Mouse (Mus musculus) stomach, embryonic 14.5 days (tissue): ENCODE data around the gene Frmd4a. TPM values are rescaled to one million over a fixed set of nuclear protein-coding genes. Genes with fewer than 3 reads are reported as not detected.
A peak's percentile ranks its signal among the peaks of the same experiment; 100 is the strongest.

Source experiments
- ATAC-seq: fragments of 200-750 bp; cut with Nextera tagmentation; 2 replicates; pipeline ENCODE4 v1.8.0; 2017; ENCODE audit warnings: low read depth, moderate TSS enrichment; ENCODE audit not compliant: insufficient number of reproducible peaks, insufficient read depth, low FRiP score
- H3K27ac ChIP-seq: fragments of 300-500 bp; sonication (generic); 2 replicates; pipeline ENCODE4 v1.5.1; 2014; ENCODE audit warnings: mild to moderate bottlenecking, low read length, moderate library complexity, mixed read lengths
- H3K27me3 ChIP-seq: fragments of 300-500 bp; sonication (generic); 2 replicates; pipeline ENCODE4 v1.6.1; 2014; ENCODE audit warnings: low read length, control low read depth, mixed read lengths; ENCODE audit not compliant: control insufficient read depth, insufficient read depth
- H3K36me3 ChIP-seq: fragments of 300-500 bp; sonication (generic); 2 replicates; pipeline ENCODE4 v1.6.1; 2014; ENCODE audit warnings: mild to moderate bottlenecking, control low read depth, low read length, moderate library complexity, mixed read lengths; ENCODE audit not compliant: control insufficient read depth, insufficient read depth
- H3K4me1 ChIP-seq: fragments of 300-500 bp; sonication (generic); 2 replicates; pipeline ENCODE4 v1.6.1; 2014; ENCODE audit warnings: low read length, control low read depth, mixed read lengths; ENCODE audit not compliant: control insufficient read depth, insufficient read depth
- H3K4me2 ChIP-seq: fragments of 300-500 bp; sonication (generic); replicated peaks from 2 replicates; pipeline ENCODE4 v1.6.1; 2014; ENCODE audit warnings: low read depth, low read length, control low read depth
- H3K4me3 ChIP-seq: fragments of 300-500 bp; sonication (generic); 2 replicates; pipeline ENCODE4 v1.5.1; 2014; ENCODE audit warnings: low read depth, low read length, control low read depth
- H3K9ac ChIP-seq: fragments of 300-500 bp; sonication (generic); replicated peaks from 2 replicates; pipeline ENCODE4 v1.6.1; 2014; ENCODE audit warnings: low read depth, mild to moderate bottlenecking, control low read depth, low read length, moderate library complexity, mixed read lengths
- H3K9me3 ChIP-seq: fragments of 300-500 bp; sonication (generic); 2 replicates; pipeline ENCODE4 v1.6.1; 2016; ENCODE audit warnings: low read depth, low read length, control low read depth; ENCODE audit not compliant: control insufficient read depth
- WGBS: fragments of 180-500 bp; shearing (Covaris S2); extraction: QIAGEN DNeasy Blood & Tissue Kit; methylation state at CpG from one replicate; pipeline ENCODE4 v1.1.7; 2014; 5-methylcytosine and 5-hydroxymethylcytosine counted together
- polyA plus RNA-seq: library from polyadenylated mRNA; unstranded; fragments of >200 nt; fragmentation: Nextera tagmentation; extraction: Ambion mirVana; gene quantifications from 2 replicates; pipeline ENCODE4 v1.2.1, GENCODE M21; 2014

Frmd4a gene
- polyA plus RNA-seq, 1 experiment from 2014 or later, result 42.4 TPM

DNA sequence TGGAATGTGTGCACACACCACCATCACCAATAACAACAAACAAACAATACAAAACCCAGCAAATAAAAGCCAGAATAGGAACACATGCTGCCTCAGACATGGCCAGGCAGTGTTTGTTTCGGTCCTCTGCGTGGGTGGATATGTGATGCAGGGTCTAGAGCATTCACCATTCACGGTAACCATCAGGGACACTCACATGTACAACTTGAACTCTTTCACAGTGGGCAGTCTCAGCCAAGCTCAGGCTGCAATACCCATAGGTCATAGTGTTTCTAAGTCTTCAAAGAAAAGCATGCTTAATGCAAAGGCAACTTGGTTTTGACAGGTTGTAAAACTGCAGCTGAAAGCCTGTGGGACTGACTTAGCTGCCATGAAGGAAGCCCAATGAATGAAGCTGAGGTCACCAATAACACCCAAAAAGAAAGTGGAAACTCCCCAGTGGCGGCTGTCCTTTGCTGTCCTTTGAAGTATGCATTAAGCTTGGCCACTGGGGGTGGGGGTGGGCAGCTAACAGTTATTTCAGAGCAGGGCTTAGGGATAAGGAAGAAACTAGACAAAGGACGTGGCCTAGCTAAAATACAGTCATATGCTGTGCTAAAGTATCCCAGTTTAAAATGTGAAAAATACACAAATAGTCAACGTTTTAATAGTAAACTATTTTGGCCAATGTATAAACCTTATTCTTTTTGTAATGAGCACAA is 602.5 kb downstream of the Frmd4a start:
- H3K4me2 ChIP-seq, result no peak overlapping the region
- H3K27ac ChIP-seq, result peak overlapping the region; percentile 89; the same call in 1 of the 2 replicates
- H3K36me3 ChIP-seq, result peaks cover 16% of the 10 kb centered on the region
- H3K4me3 ChIP-seq, result no peak overlapping the region
- ATAC-seq, result 0 out of 2 replicates have a peak, but pooled peaks have one; percentile 4
- no peak overlapping the region for H3K9ac ChIP-seq
- H3K9me3 ChIP-seq, result no peaks in the 10 kb centered on the region
- peaks cover 3% of the 10 kb centered on the region; the same call in 1 of the 2 replicates for H3K4me1 ChIP-seq
- 56% methylated on average over 6 of the region's 6 CpGs for WGBS
- H3K27me3 ChIP-seq, result no peaks in the 10 kb centered on the region

DNA sequence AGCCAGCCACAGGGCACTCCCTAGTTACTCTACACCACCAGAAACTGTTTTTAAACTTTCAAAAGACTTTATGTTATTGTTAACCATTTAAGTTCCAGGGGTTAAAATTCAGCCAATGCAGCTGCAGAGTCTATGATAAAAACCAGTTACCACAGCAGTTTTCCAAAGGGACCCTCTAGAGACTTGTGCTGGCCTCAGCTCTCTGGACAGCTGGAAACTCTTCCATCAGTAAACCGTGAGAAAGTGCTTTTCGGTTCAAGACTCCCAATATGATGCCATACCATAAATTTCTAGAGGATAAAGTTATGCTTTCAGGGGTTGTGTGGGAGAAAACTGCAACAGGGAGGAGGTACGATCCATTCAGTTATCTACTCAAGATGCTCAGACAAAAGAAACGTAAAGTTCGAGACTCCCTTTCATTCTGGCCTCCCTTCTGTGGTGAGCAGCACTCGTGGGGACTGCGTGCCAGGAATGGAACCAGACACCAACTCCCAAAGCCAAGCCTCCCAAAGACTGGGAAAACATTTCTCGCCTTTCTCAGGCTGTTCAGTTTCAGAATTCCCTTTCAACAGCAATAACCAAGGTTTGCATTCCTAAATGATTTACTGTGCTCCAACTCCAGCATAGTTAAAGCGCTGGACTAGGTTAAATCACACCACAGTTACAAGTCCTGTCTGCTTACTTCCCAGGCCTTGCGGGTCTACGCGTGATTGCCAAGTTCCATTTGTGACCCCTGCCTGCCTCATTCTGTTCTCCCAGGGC is 603.3 kb downstream of the Frmd4a start:
- 50% methylated on average over 12 of the region's 12 CpGs for WGBS
- H3K9ac ChIP-seq, result no peak overlapping the region

DNA sequence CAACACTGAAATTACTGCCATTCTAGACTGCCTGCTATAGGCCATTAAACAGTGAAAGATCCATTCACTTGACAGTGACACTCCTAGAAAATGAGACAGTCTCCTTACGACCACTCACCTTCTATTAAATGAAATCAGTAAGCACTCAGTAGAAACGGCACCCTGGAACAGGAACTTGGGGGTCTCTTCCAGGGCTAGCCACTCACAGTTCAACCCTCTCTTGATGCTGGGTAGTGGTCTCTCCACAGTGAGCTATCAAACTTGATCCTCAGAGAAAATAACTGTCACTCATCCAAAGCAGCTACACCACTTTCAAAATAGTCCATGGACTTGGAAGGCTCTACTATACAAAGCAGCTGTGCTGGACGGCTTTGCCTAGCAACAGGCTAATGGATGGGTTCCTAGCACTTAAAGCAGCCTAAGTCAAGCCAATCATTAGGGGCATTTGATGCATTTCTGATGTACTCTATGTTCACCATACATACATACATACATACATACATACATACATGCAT is 604.0 kb downstream of the Frmd4a start:
- 0 out of 2 replicates have a peak, but pooled peaks have one; percentile 20 for ATAC-seq
- no peak overlapping the region for H3K4me2 ChIP-seq
- no peak overlapping the region for H3K4me3 ChIP-seq
- no peaks in the 10 kb centered on the region for H3K9me3 ChIP-seq
- WGBS, result 64% methylated on average over 3 of the region's 3 CpGs
- no peak overlapping the region for H3K9ac ChIP-seq
- peaks cover 16% of the 10 kb centered on the region for H3K36me3 ChIP-seq
- H3K4me1 ChIP-seq, result peaks cover 3% of the 10 kb centered on the region; the same call in 1 of the 2 replicates
- H3K27me3 ChIP-seq, result no peaks in the 10 kb centered on the region
- peak overlapping the region; percentile 89 for H3K27ac ChIP-seq

More for the DNA sequence above, 603.3 kb downstream of the Frmd4a start:
- Histone ChIP-seq H3K27ac (peak overlapping the region; percentile 89), H3K36me3 (peaks cover 16% of the 10 kb centered on the region), H3K4me3 (no peak overlapping the region), H3K27me3 (no peaks in the 10 kb centered on the region), H3K4me1 (peaks cover 3% of the 10 kb centered on the region; the same call in 1 of the 2 replicates), H3K9me3 (no peaks in the 10 kb centered on the region), H3K4me2 (no peak overlapping the region)
- peak; percentile 63; the same call in 1 of the 2 replicates for ATAC-seq

DNA sequence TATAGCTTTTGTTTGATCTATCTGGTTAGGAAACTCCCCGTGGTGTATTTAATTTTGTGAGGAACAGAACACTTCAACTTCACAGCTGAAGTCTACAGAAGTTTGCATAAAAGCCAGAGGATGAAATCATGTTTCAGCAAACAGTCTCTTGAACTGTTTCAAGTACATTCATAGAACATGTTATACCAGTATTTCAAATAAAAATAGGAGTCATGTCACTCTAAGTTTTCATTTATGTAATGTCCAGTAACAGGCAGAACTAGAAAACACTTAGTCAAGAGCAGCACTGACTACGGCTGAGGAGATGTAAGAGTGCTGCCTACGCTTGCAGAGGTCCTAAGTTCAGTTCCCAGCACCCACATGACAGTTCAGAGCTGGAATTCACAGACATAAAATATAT is 609.4 kb downstream of the Frmd4a start:
- no peaks in the 10 kb centered on the region for H3K27me3 ChIP-seq

DNA sequence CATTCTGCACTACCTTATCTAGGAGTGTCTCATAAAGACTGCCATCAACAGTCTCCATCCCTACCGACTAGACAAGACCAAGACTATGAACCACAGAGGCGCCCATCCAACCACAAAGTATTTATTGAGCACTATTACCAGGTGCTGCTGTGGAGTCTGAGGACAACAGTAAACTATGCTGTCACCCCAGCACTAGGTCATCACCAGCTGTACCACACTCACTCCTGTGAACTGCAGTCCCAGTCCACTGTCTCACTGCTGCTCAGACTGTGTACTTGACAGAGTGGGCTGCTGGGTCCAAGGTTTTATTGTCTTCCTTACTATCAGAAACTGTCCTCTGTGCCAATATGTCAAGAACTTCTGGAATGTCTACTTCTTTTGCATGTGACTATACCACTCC is 611.4 kb downstream of the Frmd4a start:
- Histone ChIP-seq H3K4me1 (no peaks in the 10 kb centered on the region), H3K9me3 (no peaks in the 10 kb centered on the region), H3K27me3 (no peaks in the 10 kb centered on the region), H3K36me3 (peaks cover 21% of the 10 kb centered on the region), H3K27ac (no peak overlapping the region), H3K9ac (no peak overlapping the region), H3K4me3 (no peak overlapping the region), H3K4me2 (no peak overlapping the region)
- no peak for ATAC-seq
- WGBS, result 94% methylated on average over 2 of the region's 2 CpGs

More for the DNA sequence above, 609.4 kb downstream of the Frmd4a start:
- 83% methylated on average over 3 of the region's 3 CpGs for WGBS
- Histone ChIP-seq H3K4me1 (no peaks in the 10 kb centered on the region), H3K9me3 (no peaks in the 10 kb centered on the region), H3K27ac (no peak overlapping the region), H3K9ac (no peak overlapping the region), H3K4me3 (no peak overlapping the region), H3K4me2 (no peak overlapping the region), H3K36me3 (peaks cover 22% of the 10 kb centered on the region)
- no peak for ATAC-seq

DNA sequence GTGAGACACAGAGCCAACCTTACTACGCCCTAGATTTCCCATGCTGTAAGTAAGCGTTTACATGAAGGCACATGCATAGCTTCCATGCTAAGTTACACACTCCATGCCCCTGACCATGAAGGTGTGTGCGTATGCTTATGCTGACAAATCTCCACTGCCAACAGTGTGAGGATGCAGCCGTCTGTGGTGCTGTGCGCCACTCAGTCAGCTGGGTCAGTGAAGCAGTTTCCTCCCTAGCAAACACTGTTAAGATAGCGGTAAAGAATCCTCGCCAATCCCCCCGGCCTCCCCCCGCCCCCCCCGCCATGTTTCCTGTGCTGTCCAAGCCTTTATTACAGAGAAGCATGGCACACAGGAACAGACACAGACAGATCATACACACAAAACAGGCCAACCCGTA is 612.0 kb downstream of the Frmd4a start:
- Histone ChIP-seq H3K4me3 (no peak overlapping the region), H3K36me3 (peaks cover 22% of the 10 kb centered on the region), H3K4me2 (no peak overlapping the region)

DNA sequence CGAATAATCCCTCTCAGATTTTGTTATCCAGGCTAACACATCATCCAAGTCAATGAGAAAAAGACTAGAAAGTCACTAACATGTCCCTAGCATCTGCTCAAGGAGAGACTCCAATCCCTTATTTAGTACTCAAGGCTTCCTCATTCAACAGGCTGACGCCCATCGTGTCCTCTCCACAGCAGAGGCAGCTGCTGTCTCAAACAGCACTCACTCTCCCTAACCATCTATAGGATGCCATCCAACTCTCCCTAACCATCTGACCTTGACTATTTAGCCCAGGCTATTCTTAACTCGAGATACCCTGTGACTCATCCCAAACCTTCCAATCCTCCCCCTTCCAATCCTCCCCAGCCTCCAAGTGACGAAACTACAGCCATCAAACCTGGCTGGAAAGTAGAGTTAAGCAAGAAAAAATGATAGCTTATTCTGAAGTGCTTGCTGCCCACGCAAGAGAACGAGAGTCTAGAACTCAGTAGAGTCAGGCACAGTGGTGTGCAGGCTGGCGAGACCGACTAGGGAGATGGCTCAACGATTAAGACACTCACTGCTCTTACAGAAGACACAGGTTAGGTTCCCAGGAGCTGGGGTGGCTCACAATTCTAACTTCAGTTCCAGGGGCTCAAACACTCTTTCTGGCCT is 612.8 kb downstream of the Frmd4a start:
- no peak overlapping the region for H3K27ac ChIP-seq
- H3K36me3 ChIP-seq, result peaks cover 31% of the 10 kb centered on the region
- H3K4me2 ChIP-seq, result no peak overlapping the region
- H3K4me3 ChIP-seq, result no peak overlapping the region
- H3K9me3 ChIP-seq, result no peaks in the 10 kb centered on the region
- no peak for ATAC-seq
- 90% methylated on average over 10 of the region's 10 CpGs for WGBS
- no peaks in the 10 kb centered on the region for H3K4me1 ChIP-seq
- H3K27me3 ChIP-seq, result no peaks in the 10 kb centered on the region
- no peak overlapping the region for H3K9ac ChIP-seq

More for the DNA sequence above, 612.0 kb downstream of the Frmd4a start:
- 89% methylated on average over 11 of the region's 11 CpGs for WGBS
- Histone ChIP-seq H3K27me3 (no peaks in the 10 kb centered on the region), H3K9me3 (no peaks in the 10 kb centered on the region), H3K27ac (no peak overlapping the region), H3K9ac (no peak overlapping the region), H3K4me1 (no peaks in the 10 kb centered on the region)
- ATAC-seq, result no peak

DNA sequence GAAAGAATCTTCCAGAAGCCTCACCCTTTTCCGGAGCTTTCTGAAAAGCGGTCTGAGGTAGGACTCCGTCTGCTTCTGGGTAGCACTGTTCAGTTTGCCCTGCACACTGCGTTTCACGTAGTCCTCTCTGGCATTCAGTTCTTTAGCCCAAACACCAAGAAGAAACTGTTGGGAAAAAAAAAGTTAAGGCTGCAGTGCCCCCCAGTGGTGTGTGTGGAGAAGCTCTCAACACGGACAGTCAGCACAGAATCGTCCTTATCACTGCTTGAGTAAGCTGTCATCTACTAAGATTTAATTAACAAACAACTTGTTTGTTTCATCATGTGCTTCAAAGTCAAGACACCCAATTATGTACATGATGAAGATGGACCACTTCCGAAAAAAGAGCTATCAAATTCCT is 618.3 kb downstream of the Frmd4a start:
- Histone ChIP-seq H3K27me3 (no peaks in the 10 kb centered on the region), H3K4me1 (no peaks in the 10 kb centered on the region), H3K9me3 (no peaks in the 10 kb centered on the region), H3K4me2 (no peak overlapping the region), H3K36me3 (peaks cover 57% of the 10 kb centered on the region), H3K27ac (no peak overlapping the region), H3K4me3 (no peak overlapping the region), H3K9ac (no peak overlapping the region)
- WGBS, result 90% methylated on average over 8 of the region's 8 CpGs
- no peak for ATAC-seq
